Mouse (Mus musculus) embryonic facial prominence, embryonic 10.5 days (tissue): Measurements from ENCODE around the gene Lsg1. TPM values are rescaled to one million over a fixed set of nuclear protein-coding genes. Genes with fewer than 3 reads are reported as not detected.

ENCODE experiments used
- DNase-seq: peaks from one replicate; pipeline ENCODE4 v3.0.0-alpha.2; 2017; ENCODE audit warnings: low spot score
- H3K27ac ChIP-seq: fragments of 300-500 bp; sonication (generic); replicated peaks from 2 replicates; pipeline ENCODE4 v1.5.1; 2016; ENCODE audit warnings: mild to moderate bottlenecking
- H3K27me3 ChIP-seq: fragments of 300-500 bp; sonication (generic); replicated peaks from 2 replicates; pipeline ENCODE4 v1.6.1; 2016; ENCODE audit warnings: low read depth, mild to moderate bottlenecking; ENCODE audit not compliant: poor library complexity, severe bottlenecking
- H3K36me3 ChIP-seq: fragments of 300-500 bp; sonication (generic); replicated peaks from 2 replicates; pipeline ENCODE4 v1.6.1; 2016; ENCODE audit warnings: mild to moderate bottlenecking, moderate library complexity
- H3K4me1 ChIP-seq: fragments of 300-500 bp; sonication (generic); 2 replicates; pipeline ENCODE4 v1.6.1; 2016
- H3K4me3 ChIP-seq: fragments of 300-500 bp; sonication (generic); 2 replicates; pipeline ENCODE4 v1.5.1; 2016; ENCODE audit warnings: mild to moderate bottlenecking, moderate library complexity
- H3K9me3 ChIP-seq: fragments of 300-500 bp; sonication (generic); 2 replicates; pipeline ENCODE4 v1.6.1; 2016; ENCODE audit warnings: mild to moderate bottlenecking
- WGBS: fragments of 180-500 bp; shearing (Covaris S2); methylation state at CpG from one replicate; pipeline ENCODE4 v1.1.7; 2016; 5-methylcytosine and 5-hydroxymethylcytosine counted together
- polyA plus RNA-seq: library from polyadenylated mRNA; unstranded; fragments of >200 nt; fragmentation: Nextera tagmentation; extraction: Ambion mirVana; gene quantifications from 2 replicates; pipeline ENCODE4 v1.2.1, GENCODE M21; 2016

Gene Lsg1
- polyA plus RNA-seq, 1 experiment from 2014 or later: 95.3 TPM

- H3K4me1 ChIP-seq: peaks cover 38% of the 10 kb centered on the region
- 11% methylated on average over 16 of the region's 16 CpGs for WGBS
- H3K27ac ChIP-seq: no peak overlapping the region
- H3K9me3 ChIP-seq: no peaks in the 10 kb centered on the region
- H3K36me3 ChIP-seq: no peaks in the 10 kb centered on the region
- H3K4me3 ChIP-seq: peak overlapping the region; percentile 35; the same call in 1 of the 2 replicates
- peak; percentile 89 for DNase-seq
- peaks cover 51% of the 10 kb centered on the region for H3K27me3 ChIP-seq
Measured at GRCm38 (mm10) chr16:30596959-30597681, 9.7 kb upstream of the Lsg1 start.

GRCm38 (mm10) chr16:30595835-30596557 is 8.6 kb upstream of the Lsg1 start:
- no peak overlapping the region for H3K27ac ChIP-seq
- 62% methylated on average over 14 of the region's 14 CpGs for WGBS
- H3K27me3 ChIP-seq: peaks cover 40% of the 10 kb centered on the region
- no peak overlapping the region for H3K4me3 ChIP-seq
- no peaks in the 10 kb centered on the region for H3K9me3 ChIP-seq
- peaks cover 27% of the 10 kb centered on the region for H3K4me1 ChIP-seq
- DNase-seq: no peak
- no peaks in the 10 kb centered on the region for H3K36me3 ChIP-seq

- DNase-seq: no peak
- WGBS: 60% methylated on average over 3 of the region's 3 CpGs
Measured at GRCm38 (mm10) chr16:30595356-30595755, 8.0 kb upstream of the Lsg1 start.

GRCm38 (mm10) chr16:30591990-30592389 is 4.6 kb upstream of the Lsg1 start:
- 45% methylated on average over 3 of the region's 3 CpGs for WGBS
- no peak for DNase-seq
- H3K9me3 ChIP-seq: no peaks in the 10 kb centered on the region
- H3K27me3 ChIP-seq: peaks cover 17% of the 10 kb centered on the region
- H3K27ac ChIP-seq: no peak overlapping the region
- H3K4me3 ChIP-seq: no peak overlapping the region
- peaks cover 7% of the 10 kb centered on the region for H3K4me1 ChIP-seq
- no peaks in the 10 kb centered on the region for H3K36me3 ChIP-seq

More at GRCm38 (mm10) chr16:30595356-30595755, 8.0 kb upstream of the Lsg1 start:
- no peaks in the 10 kb centered on the region for H3K9me3 ChIP-seq
- H3K36me3 ChIP-seq: no peaks in the 10 kb centered on the region
- H3K27me3 ChIP-seq: peaks cover 34% of the 10 kb centered on the region
- H3K4me1 ChIP-seq: peaks cover 21% of the 10 kb centered on the region
- H3K4me3 ChIP-seq: no peak overlapping the region
- H3K27ac ChIP-seq: no peak overlapping the region

- H3K27me3 ChIP-seq: peaks cover 10% of the 10 kb centered on the region
- peaks cover 3% of the 10 kb centered on the region for H3K36me3 ChIP-seq
- H3K4me3 ChIP-seq: no peak overlapping the region
- no peak overlapping the region for H3K27ac ChIP-seq
- DNase-seq: no peak
- peaks cover 16% of the 10 kb centered on the region for H3K4me1 ChIP-seq
- no peaks in the 10 kb centered on the region for H3K9me3 ChIP-seq
- WGBS: 47% methylated on average over 7 of the region's 7 CpGs
Measured at GRCm38 (mm10) chr16:30590264-30591209, 3.1 kb upstream of the Lsg1 start.

GRCm38 (mm10) chr16:30586935-30587493 is 378 bp downstream of the Lsg1 start:
- DNase-seq: no peak
- Histone ChIP-seq H3K27me3 (no peaks in the 10 kb centered on the region), H3K27ac (peak overlapping the region; percentile 93), H3K4me1 (peaks cover 16% of the 10 kb centered on the region), H3K36me3 (peaks cover 38% of the 10 kb centered on the region), H3K4me3 (peak overlapping the region; percentile 87), H3K9me3 (no peaks in the 10 kb centered on the region)
- 3% methylated on average over 19 of the region's 19 CpGs for WGBS

GRCm38 (mm10) chr16:30580765-30581164 is 6.6 kb downstream of the Lsg1 start:
- H3K36me3 ChIP-seq: peaks cover 100% of the 10 kb centered on the region

GRCm38 (mm10) chr16:30576392-30576791 is 11.0 kb downstream of the Lsg1 start:
- Histone ChIP-seq H3K4me3 (no peak overlapping the region), H3K36me3 (peaks cover 100% of the 10 kb centered on the region), H3K4me1 (no peaks in the 10 kb centered on the region), H3K27ac (no peak overlapping the region), H3K9me3 (no peaks in the 10 kb centered on the region), H3K27me3 (no peaks in the 10 kb centered on the region)
- no peak for DNase-seq
- 92% methylated on average over 1 of the region's 1 CpGs for WGBS

More at GRCm38 (mm10) chr16:30580765-30581164, 6.6 kb downstream of the Lsg1 start:
- Histone ChIP-seq H3K9me3 (no peaks in the 10 kb centered on the region), H3K27me3 (no peaks in the 10 kb centered on the region), H3K4me3 (no peak overlapping the region), H3K27ac (no peak overlapping the region), H3K4me1 (peaks cover 1% of the 10 kb centered on the region; the same call in 1 of the 2 replicates)
- 91% methylated on average over 5 of the region's 5 CpGs for WGBS
- DNase-seq: no peak

- Histone ChIP-seq H3K27me3 (no peaks in the 10 kb centered on the region), H3K4me1 (no peaks in the 10 kb centered on the region), H3K36me3 (peaks cover 100% of the 10 kb centered on the region), H3K27ac (no peak overlapping the region), H3K4me3 (no peak overlapping the region), H3K9me3 (no peaks in the 10 kb centered on the region)
- 85% methylated on average over 7 of the region's 7 CpGs for WGBS
- no peak for DNase-seq
Measured at GRCm38 (mm10) chr16:30575815-30576214, 11.6 kb downstream of the Lsg1 start.

GRCm38 (mm10) chr16:30572239-30572638 is 15.2 kb downstream of the Lsg1 start:
- Histone ChIP-seq H3K27me3 (no peaks in the 10 kb centered on the region), H3K4me3 (no peak overlapping the region), H3K27ac (no peak overlapping the region), H3K4me1 (no peaks in the 10 kb centered on the region), H3K9me3 (no peaks in the 10 kb centered on the region), H3K36me3 (peaks cover 100% of the 10 kb centered on the region)
- WGBS: 57% methylated on average over 4 of the region's 4 CpGs
- no peak for DNase-seq

- 93% methylated on average over 5 of the region's 5 CpGs for WGBS
- peaks cover 100% of the 10 kb centered on the region for H3K36me3 ChIP-seq
- no peaks in the 10 kb centered on the region for H3K9me3 ChIP-seq
- no peak overlapping the region for H3K27ac ChIP-seq
- H3K4me1 ChIP-seq: no peaks in the 10 kb centered on the region
- no peak for DNase-seq
- no peaks in the 10 kb centered on the region for H3K27me3 ChIP-seq
- no peak overlapping the region for H3K4me3 ChIP-seq
Measured at GRCm38 (mm10) chr16:30571378-30571777, 16.0 kb downstream of the Lsg1 start.

- 91% methylated on average over 4 of the region's 4 CpGs for WGBS
- no peak for DNase-seq
- no peak overlapping the region for H3K27ac ChIP-seq
- no peaks in the 10 kb centered on the region for H3K27me3 ChIP-seq
- no peaks in the 10 kb centered on the region for H3K9me3 ChIP-seq
- H3K4me3 ChIP-seq: no peak overlapping the region
- H3K4me1 ChIP-seq: no peaks in the 10 kb centered on the region
- H3K36me3 ChIP-seq: peaks cover 100% of the 10 kb centered on the region
Measured at GRCm38 (mm10) chr16:30570173-30570572, 17.2 kb downstream of the Lsg1 start.
